Mouse (Mus musculus) neural tube, embryonic 14.5 days (tissue): Measurements from ENCODE around the gene Stac2. TPM values are rescaled to one million over a fixed set of nuclear protein-coding genes. Genes with fewer than 3 reads are reported as not detected.

Experiments
- ATAC-seq: fragments of 200-750 bp; cut with Nextera tagmentation; 2 replicates; pipeline ENCODE4 v1.8.0; 2017; ENCODE audit warnings: low read depth, mild to moderate bottlenecking, moderate TSS enrichment, moderate library complexity
- H3K27ac ChIP-seq: fragments of 300-500 bp; sonication (generic); 2 replicates; pipeline ENCODE4 v1.5.1; 2014; ENCODE audit warnings: low read depth, mild to moderate bottlenecking, control low read depth, low read length, moderate library complexity, mixed read lengths
- H3K27me3 ChIP-seq: fragments of 300-500 bp; sonication (generic); 2 replicates; pipeline ENCODE4 v1.6.1; 2014; ENCODE audit warnings: low read length; ENCODE audit not compliant: control insufficient read depth, insufficient read depth
- H3K36me3 ChIP-seq: fragments of 300-500 bp; sonication (generic); 2 replicates; pipeline ENCODE4 v1.6.1; 2014; ENCODE audit warnings: low read length, mixed read lengths; ENCODE audit not compliant: control insufficient read depth, insufficient read depth
- H3K4me1 ChIP-seq: fragments of 300-500 bp; sonication (generic); 2 replicates; pipeline ENCODE4 v1.6.1; 2014; ENCODE audit warnings: low read length; ENCODE audit not compliant: control insufficient read depth, insufficient read depth
- H3K4me2 ChIP-seq: fragments of 300-500 bp; sonication (generic); 2 replicates; pipeline ENCODE4 v1.6.1; 2014; ENCODE audit warnings: mild to moderate bottlenecking, low read depth, low read length, control low read depth
- H3K4me3 ChIP-seq: fragments of 300-500 bp; sonication (generic); 2 replicates; pipeline ENCODE4 v1.5.1; 2014; ENCODE audit warnings: low read depth, low read length, control low read depth, mixed read lengths
- H3K9ac ChIP-seq: fragments of 300-500 bp; sonication (generic); replicated peaks from 2 replicates; pipeline ENCODE4 v1.6.1; 2014; ENCODE audit warnings: low read depth, mild to moderate bottlenecking, control low read depth, low read length, mixed read lengths
- H3K9me3 ChIP-seq: fragments of 300-500 bp; sonication (generic); 2 replicates; pipeline ENCODE4 v1.6.1; 2016; ENCODE audit warnings: low read length; ENCODE audit not compliant: control insufficient read depth
- WGBS: fragments of 180-500 bp; shearing (Covaris S2); extraction: QIAGEN DNeasy Blood & Tissue Kit; methylation state at CpG from one replicate; pipeline ENCODE4 v1.1.7; 2014; 5-methylcytosine and 5-hydroxymethylcytosine counted together
- polyA plus RNA-seq: library from polyadenylated mRNA; unstranded; fragments of >200 nt; fragmentation: Nextera tagmentation; extraction: Ambion mirVana; gene quantifications from 2 replicates; pipeline ENCODE4 v1.2.1, GENCODE M21; 2014

Stac2 gene
- polyA plus RNA-seq: 16.0 and 18.1 TPM in 2 replicates

DNA sequence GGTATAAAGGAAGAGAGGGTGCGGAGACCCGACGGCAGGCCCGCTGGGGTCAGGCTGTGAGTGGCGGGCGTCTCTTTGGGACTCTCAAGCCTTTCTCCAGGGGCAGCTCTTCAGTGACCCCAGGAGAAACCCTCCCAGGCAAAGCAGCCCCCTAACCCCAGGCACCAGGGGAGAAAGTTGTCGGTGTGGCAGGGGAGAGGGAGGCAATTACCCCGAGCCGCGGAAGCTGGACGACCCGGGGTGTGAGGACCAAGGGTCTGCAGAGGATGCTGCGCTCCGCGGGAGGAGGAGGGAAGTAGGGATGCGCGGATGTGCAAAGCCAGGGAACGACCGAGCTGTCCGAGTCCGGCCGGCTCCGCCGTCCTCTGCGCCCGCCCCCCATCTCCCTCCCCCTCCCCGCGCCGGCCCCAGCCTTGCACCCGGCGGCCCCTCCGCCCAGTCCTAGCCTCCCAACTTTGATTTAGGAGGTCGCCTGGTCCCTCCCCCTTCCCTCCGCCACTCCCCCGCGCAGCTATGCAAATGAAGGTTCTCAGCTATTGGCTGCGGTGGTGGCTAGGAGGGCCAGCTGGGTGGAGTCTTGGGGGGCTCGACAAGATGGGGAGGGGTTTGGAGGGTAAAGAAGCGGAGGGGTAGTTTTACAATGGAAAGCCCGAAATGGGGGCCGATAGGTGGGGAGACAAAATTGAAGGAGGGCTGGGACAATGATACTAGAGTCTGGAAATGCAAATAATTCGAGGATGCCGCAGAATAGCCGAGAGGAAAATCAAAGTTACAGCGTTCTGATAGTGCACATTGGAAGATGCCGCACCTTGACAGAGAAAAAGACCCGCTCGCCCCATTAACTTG, at the start of gene Stac2:
TSS of gene Stac2 (minus strand) at position 474 of the 846 bp plus-strand sequence.
- H3K9me3 ChIP-seq: no peaks in the 10 kb centered on the region
- 0 out of 2 replicates have a peak, but pooled peaks cover 7% of the 10 kb centered on the region for H3K27me3 ChIP-seq
- peak within 1 kb of the TSS; percentile 64 for H3K9ac ChIP-seq
- 2% methylated on average over 31 of the region's 48 CpGs for WGBS
- H3K36me3 ChIP-seq: no peaks in the 10 kb centered on the region
- H3K4me1 ChIP-seq: peaks cover 2% of the 10 kb centered on the region; the same call in 1 of the 2 replicates
- peak within 1 kb of the TSS; percentile 69 for H3K27ac ChIP-seq
- H3K4me2 ChIP-seq: peak within 1 kb of the TSS; percentile 66
- peak within 1 kb of the TSS; percentile 44 for H3K4me3 ChIP-seq
- ATAC-seq: peak; percentile 86

DNA sequence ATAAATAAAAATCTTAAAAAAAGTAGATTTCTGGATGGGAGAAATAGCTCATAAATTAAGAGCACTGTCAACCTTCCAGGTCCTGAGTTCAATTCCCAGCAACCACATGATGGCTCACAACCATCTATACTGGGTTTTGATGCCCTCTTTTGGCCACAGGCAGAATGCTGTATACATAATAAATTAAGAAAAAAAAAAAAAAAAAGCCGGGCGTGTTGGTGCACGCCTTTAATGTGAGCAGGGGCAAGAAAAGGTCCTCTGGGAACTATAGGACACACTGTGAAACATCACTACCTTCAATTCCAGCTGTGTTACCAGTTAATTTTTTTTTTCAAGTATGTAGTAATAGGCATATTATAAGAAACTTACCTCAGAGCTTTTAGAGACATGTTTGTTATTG, 48.1 kb upstream of the Stac2 start:
- no peak overlapping the region for H3K27ac ChIP-seq
- H3K4me3 ChIP-seq: no peak overlapping the region
- 87% methylated on average over 3 of the region's 3 CpGs for WGBS
- H3K4me1 ChIP-seq: no peaks in the 10 kb centered on the region
- H3K27me3 ChIP-seq: no peaks in the 10 kb centered on the region
- no peak for ATAC-seq
- H3K9ac ChIP-seq: no peak overlapping the region
- peaks cover 67% of the 10 kb centered on the region for H3K36me3 ChIP-seq
- no peaks in the 10 kb centered on the region for H3K9me3 ChIP-seq
- no peak overlapping the region for H3K4me2 ChIP-seq

DNA sequence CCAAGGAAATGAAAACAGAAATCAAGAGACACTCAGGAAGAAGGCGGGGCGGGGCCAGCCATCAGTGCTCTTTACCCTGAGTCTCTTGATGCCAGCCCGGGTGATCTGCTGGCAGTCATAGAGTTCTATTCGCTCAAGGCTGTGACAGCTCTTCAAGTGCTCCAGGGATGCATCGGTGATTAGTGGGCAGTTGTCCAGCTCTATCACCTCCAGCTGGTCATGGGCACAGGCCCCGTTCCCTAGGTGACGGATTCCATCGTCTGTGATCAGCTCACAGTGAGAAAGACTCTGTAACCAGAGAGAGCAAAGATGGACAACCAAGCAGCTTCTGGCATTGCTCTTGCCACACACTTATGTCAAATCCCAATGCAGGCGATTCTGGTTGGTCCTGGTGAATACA, 37.3 kb upstream of the Stac2 start:
- Histone ChIP-seq H3K36me3 (peaks cover 51% of the 10 kb centered on the region), H3K4me3 (no peak overlapping the region), H3K4me2 (no peak overlapping the region), H3K4me1 (no peaks in the 10 kb centered on the region), H3K9me3 (no peaks in the 10 kb centered on the region), H3K9ac (no peak overlapping the region), H3K27me3 (no peaks in the 10 kb centered on the region), H3K27ac (no peak overlapping the region)
- ATAC-seq: no peak
- 80% methylated on average over 9 of the region's 9 CpGs for WGBS

DNA sequence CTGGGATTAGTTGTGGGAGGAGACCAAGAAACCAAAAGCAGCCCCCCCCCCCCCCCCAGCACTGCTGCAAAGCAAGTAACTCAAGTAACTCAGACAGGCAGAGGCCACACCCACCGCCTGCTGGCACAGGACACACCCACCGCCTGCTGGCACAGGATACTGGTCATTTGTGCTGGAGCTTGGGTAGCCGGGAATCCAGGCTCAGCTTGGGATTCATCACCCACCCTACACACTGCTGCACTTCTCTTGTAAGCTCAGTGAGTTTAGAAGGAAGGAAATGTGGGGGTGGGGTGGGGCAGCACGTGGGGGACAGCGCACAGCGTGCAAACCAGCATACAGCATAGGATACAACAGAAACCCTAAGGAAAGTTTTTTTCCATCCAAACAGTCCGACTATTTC, 35.0 kb upstream of the Stac2 start:
- no peak overlapping the region for H3K4me2 ChIP-seq
- no peaks in the 10 kb centered on the region for H3K4me1 ChIP-seq
- 51% methylated on average over 7 of the region's 7 CpGs for WGBS
- peaks cover 44% of the 10 kb centered on the region for H3K36me3 ChIP-seq
- H3K27ac ChIP-seq: no peak overlapping the region
- H3K27me3 ChIP-seq: no peaks in the 10 kb centered on the region
- no peak overlapping the region for H3K4me3 ChIP-seq
- no peaks in the 10 kb centered on the region for H3K9me3 ChIP-seq
- 0 out of 2 replicates have a peak, but pooled peaks have one; percentile 21 for ATAC-seq
- H3K9ac ChIP-seq: no peak overlapping the region

DNA sequence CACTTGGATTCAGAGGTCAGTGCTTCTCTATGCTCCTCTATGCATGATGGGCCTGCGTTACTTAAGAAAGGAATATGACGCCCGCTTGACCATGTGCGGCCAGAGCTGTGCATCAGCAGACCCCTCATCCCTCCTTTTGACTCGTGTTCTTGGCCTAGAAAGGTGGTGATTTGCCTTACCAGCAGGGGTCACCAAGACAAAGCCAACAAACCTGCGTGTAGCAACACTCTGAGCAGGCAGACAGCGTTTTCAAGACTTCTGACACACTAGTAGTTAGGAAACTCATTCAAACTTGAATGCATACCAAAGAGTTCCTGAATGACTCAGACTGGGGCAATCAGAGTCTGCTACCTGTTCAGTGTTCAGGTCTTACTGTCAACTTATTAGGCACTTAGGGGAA, 33.3 kb upstream of the Stac2 start:
- ATAC-seq: no peak
- no peaks in the 10 kb centered on the region for H3K4me1 ChIP-seq
- 73% methylated on average over 7 of the region's 7 CpGs for WGBS
- H3K27me3 ChIP-seq: no peaks in the 10 kb centered on the region
- no peaks in the 10 kb centered on the region for H3K9me3 ChIP-seq
- H3K4me2 ChIP-seq: no peak overlapping the region
- H3K9ac ChIP-seq: no peak overlapping the region
- H3K27ac ChIP-seq: no peak overlapping the region
- no peak overlapping the region for H3K4me3 ChIP-seq
- H3K36me3 ChIP-seq: peaks cover 31% of the 10 kb centered on the region

DNA sequence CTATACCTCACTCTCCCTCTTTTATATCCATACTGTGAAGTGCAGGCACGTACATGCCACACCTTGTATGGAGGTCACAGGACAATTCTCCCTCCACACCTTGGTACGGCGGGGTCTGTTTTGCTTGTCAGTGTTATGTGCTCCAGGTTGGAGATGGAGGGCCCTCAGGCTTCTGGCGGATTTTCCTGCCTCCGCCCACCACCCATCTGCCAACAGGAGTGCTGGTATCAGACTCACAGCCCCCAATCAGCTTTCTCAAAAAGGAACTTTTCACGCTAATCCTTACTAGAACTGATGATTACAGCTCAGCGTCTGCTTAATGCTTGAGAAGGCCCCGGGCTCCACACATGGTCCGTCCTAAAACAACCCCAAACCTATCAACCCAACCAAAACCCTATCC, 32.9 kb upstream of the Stac2 start:
- H3K27me3 ChIP-seq: no peaks in the 10 kb centered on the region
- H3K27ac ChIP-seq: no peak overlapping the region

DNA sequence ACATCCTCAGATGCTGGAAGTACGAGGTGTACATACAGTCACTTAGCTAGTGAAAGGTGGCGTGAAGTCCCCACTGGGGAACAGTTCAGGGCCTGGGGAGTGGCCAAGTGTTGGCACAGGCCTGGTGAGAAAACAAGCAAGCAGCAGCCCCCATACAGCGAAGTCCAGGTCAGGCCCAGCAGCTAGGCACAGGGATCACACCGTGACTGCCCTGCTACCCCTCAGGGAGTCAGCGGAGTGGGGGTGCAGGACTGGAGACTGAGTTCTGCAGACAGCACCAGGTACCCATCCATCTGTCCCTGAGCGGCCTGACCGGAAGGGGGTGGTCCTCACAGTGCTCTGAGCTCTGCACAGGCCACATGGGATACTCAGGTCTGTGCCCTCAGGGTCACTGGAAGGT, 29.5 kb upstream of the Stac2 start:
- Histone ChIP-seq H3K27ac (no peak overlapping the region), H3K9ac (no peak overlapping the region), H3K4me1 (no peaks in the 10 kb centered on the region), H3K9me3 (no peaks in the 10 kb centered on the region), H3K4me3 (no peak overlapping the region), H3K4me2 (no peak overlapping the region), H3K36me3 (0 out of 2 replicates have a peak, but pooled peaks cover 7% of the 10 kb centered on the region), H3K27me3 (no peaks in the 10 kb centered on the region)
- WGBS: 93% methylated on average over 7 of the region's 7 CpGs
- no peak for ATAC-seq

More for the DNA sequence above, 32.9 kb upstream of the Stac2 start:
- no peaks in the 10 kb centered on the region for H3K9me3 ChIP-seq
- peaks cover 27% of the 10 kb centered on the region for H3K36me3 ChIP-seq
- H3K4me2 ChIP-seq: no peak overlapping the region
- WGBS: 93% methylated on average over 9 of the region's 9 CpGs
- H3K9ac ChIP-seq: no peak overlapping the region
- ATAC-seq: no peak
- H3K4me3 ChIP-seq: no peak overlapping the region
- no peaks in the 10 kb centered on the region for H3K4me1 ChIP-seq

DNA sequence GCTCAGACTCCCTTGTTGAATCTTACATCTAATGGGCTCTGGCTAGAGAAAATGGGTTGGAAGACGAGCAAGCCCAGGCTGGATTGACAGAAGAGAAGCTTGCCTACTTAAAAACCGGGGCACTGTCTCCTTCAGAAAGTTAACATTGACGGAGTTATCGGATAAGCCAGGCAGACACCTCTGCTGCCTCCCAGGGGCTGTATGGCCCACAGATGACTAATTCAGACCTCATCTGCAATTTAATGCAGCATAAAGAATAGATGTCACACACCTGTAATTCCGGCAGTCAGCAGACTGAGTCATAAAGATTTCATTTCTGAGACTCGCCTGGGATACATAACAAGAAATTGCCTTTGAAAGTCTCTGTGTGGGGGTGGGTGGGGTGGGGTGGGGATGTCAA, 27.2 kb upstream of the Stac2 start:
- Histone ChIP-seq H3K27ac (no peak overlapping the region), H3K36me3 (no peaks in the 10 kb centered on the region), H3K27me3 (no peaks in the 10 kb centered on the region), H3K4me3 (no peak overlapping the region), H3K9ac (no peak overlapping the region), H3K4me2 (no peak overlapping the region), H3K9me3 (no peaks in the 10 kb centered on the region), H3K4me1 (no peaks in the 10 kb centered on the region)
- no peak for ATAC-seq
- WGBS: 69% methylated on average over 6 of the region's 6 CpGs

DNA sequence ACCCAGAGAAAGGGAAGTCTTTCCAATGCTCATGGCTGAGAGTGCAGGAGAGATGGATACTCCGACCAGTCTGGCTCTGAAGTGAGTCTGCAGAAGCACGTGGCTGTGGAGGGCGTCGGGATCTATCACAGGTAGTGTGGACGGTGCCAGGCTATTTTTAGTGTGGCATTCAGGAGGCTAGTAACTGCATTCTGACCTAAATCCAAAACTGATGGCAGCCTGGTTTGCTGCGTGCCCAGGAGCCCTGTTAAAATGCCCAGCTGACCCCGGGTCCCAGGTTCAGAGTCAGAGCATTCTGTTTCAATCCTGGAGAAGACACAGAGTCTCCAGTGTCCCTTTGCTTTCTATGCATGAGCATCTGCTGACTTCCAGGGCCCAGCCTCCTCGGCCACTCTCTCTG, 23.8 kb upstream of the Stac2 start:
- no peaks in the 10 kb centered on the region for H3K27me3 ChIP-seq
- 83% methylated on average over 8 of the region's 8 CpGs for WGBS
- H3K4me3 ChIP-seq: no peak overlapping the region
- H3K9ac ChIP-seq: no peak overlapping the region
- no peaks in the 10 kb centered on the region for H3K36me3 ChIP-seq
- ATAC-seq: no peak
- H3K4me2 ChIP-seq: no peak overlapping the region
- H3K9me3 ChIP-seq: no peaks in the 10 kb centered on the region
- H3K4me1 ChIP-seq: no peaks in the 10 kb centered on the region
- H3K27ac ChIP-seq: no peak overlapping the region
